Mouse (Mus musculus): Measurements from ENCODE around the gene Eid1. TPM values are rescaled to one million over a fixed set of nuclear protein-coding genes. Genes with fewer than 3 reads are reported as not detected.

Gene Eid1
- polyA plus RNA-seq, 1 experiment from 2014 or later, result 276 TPM

DNA sequence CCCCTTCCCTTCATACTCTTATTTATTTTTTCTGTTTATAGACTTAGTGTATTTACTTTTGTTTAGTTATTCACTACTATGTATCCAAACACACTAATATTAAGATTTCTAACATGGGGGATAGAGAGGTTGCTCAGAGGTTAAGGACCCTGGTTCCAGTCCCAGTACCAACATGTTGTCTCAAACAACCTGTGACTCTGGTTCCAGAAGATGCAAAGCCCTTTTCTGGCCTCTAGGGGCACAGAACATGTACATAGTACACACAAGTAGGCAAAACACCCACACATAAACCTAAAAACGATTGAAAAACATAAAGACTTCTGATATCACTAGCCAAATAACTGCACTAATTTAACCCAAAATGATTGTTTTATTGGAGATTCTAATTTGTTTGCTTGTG is 2.0 kb upstream of the Eid1 start:
- Histone ChIP-seq H3K27me3 (no peaks in the 10 kb centered on the region), H3K4me1 (replicated peaks) (peaks cover 10% of the 10 kb centered on the region), H3K4me2 (no peak overlapping the region), H3K27ac (no peak overlapping the region), H3K4me3 (replicated peaks) (no peak overlapping the region), H3K9me3 (no peaks in the 10 kb centered on the region), H3K36me3 (peaks cover 4% of the 10 kb centered on the region; the same call in 1 of the 2 replicates), H3K9ac (replicated peaks) (no peak overlapping the region)
- 58% methylated on average over 1 of the region's 1 CpGs for WGBS
- no peak for ATAC-seq (ENCODE audit: insufficient number of reproducible peaks, insufficient read depth, low FRiP score, low TSS enrichment, low read depth)

DNA sequence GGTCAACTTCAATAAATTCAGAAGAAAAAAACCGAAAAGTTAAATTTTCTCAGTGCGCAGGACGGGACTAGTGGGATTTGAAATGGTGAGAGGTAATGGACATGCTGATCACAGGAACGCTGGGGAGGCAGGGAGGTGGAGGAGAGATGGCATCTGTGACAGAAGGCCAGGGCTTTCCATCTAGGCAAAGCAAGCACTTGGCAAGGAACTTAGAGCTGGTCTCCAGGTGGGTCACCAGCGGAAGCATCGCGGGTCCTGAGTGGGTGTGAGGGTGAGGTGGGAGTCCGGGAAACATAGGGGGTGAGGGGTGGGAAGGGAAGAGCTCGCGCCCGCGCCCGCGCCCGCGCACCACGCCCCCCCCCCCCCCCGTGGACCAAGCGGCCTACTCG is 333 bp upstream of the Eid1 start:
- ATAC-seq (ENCODE audit: insufficient number of reproducible peaks, insufficient read depth, low FRiP score, low TSS enrichment, low read depth), result peak; percentile 79
- Histone ChIP-seq H3K27ac (peak overlapping the region; percentile 95), H3K4me2 (peak overlapping the region; percentile 69), H3K9ac (replicated peaks) (peak overlapping the region; percentile 94), H3K36me3 (peaks cover 4% of the 10 kb centered on the region; the same call in 1 of the 2 replicates), H3K4me3 (replicated peaks) (peak overlapping the region; percentile 79), H3K9me3 (no peaks in the 10 kb centered on the region), H3K4me1 (replicated peaks) (peaks cover 10% of the 10 kb centered on the region), H3K27me3 (no peaks in the 10 kb centered on the region)
- WGBS, result 35% methylated on average over 8 of the region's 20 CpGs

DNA sequence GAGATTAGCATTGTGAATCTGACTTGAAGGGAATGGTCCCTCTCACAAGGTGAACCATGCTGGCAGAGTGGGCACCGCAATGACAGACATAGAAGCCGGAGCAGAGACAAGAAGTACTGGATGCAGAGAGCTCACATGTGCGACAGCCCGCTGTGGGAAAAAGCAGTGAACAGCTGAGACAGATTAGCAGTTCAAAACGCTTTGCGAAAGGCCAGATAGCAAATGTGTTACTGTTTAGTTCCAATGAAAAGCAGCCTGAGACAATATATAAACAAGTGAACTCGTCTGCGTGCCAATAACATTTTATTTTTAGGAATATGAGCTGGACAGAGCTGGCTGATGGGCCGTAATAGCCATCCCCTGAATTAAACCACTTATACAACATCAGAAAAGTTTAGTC is 8.9 kb downstream of the Eid1 start:
- Histone ChIP-seq H3K9me3 (no peaks in the 10 kb centered on the region), H3K4me1 (replicated peaks) (peaks cover 13% of the 10 kb centered on the region; the same call in 1 of the 2 replicates), H3K36me3 (no peaks in the 10 kb centered on the region), H3K27me3 (no peaks in the 10 kb centered on the region), H3K27ac (no peak overlapping the region), H3K4me2 (no peak overlapping the region), H3K9ac (replicated peaks) (no peak overlapping the region), H3K4me3 (replicated peaks) (no peak overlapping the region)
- ATAC-seq (ENCODE audit: insufficient number of reproducible peaks, insufficient read depth, low FRiP score, low TSS enrichment, low read depth), result no peak
- 27% methylated on average over 9 of the region's 9 CpGs for WGBS

- Histone ChIP-seq H3K4me3 (replicated peaks) (no peak overlapping the region), H3K36me3 (no peaks in the 10 kb centered on the region), H3K27me3 (no peaks in the 10 kb centered on the region), H3K4me1 (replicated peaks) (peaks cover 13% of the 10 kb centered on the region; the same call in 1 of the 2 replicates), H3K9me3 (no peaks in the 10 kb centered on the region), H3K4me2 (no peak overlapping the region), H3K27ac (no peak overlapping the region), H3K9ac (replicated peaks) (no peak overlapping the region)
- 86% methylated on average over 7 of the region's 7 CpGs for WGBS
- no peak for ATAC-seq (ENCODE audit: insufficient number of reproducible peaks, insufficient read depth, low FRiP score, low TSS enrichment, low read depth)
Measured at GRCm38 (mm10) chr2:125683895-125684294, 11.0 kb downstream of the Eid1 start.

GRCm38 (mm10) chr2:125684559-125685440 is 11.9 kb downstream of the Eid1 start:
- Histone ChIP-seq H3K36me3 (no peaks in the 10 kb centered on the region), H3K4me2 (no peak overlapping the region), H3K4me1 (replicated peaks) (peaks cover 13% of the 10 kb centered on the region; the same call in 1 of the 2 replicates), H3K9me3 (no peaks in the 10 kb centered on the region), H3K4me3 (replicated peaks) (no peak overlapping the region), H3K27ac (peak overlapping the region; percentile 36; the same call in 1 of the 2 replicates), H3K9ac (replicated peaks) (no peak overlapping the region), H3K27me3 (no peaks in the 10 kb centered on the region)
- 67% methylated on average over 10 of the region's 10 CpGs for WGBS
- ATAC-seq (ENCODE audit: insufficient number of reproducible peaks, insufficient read depth, low FRiP score, low TSS enrichment, low read depth), result no peak

DNA sequence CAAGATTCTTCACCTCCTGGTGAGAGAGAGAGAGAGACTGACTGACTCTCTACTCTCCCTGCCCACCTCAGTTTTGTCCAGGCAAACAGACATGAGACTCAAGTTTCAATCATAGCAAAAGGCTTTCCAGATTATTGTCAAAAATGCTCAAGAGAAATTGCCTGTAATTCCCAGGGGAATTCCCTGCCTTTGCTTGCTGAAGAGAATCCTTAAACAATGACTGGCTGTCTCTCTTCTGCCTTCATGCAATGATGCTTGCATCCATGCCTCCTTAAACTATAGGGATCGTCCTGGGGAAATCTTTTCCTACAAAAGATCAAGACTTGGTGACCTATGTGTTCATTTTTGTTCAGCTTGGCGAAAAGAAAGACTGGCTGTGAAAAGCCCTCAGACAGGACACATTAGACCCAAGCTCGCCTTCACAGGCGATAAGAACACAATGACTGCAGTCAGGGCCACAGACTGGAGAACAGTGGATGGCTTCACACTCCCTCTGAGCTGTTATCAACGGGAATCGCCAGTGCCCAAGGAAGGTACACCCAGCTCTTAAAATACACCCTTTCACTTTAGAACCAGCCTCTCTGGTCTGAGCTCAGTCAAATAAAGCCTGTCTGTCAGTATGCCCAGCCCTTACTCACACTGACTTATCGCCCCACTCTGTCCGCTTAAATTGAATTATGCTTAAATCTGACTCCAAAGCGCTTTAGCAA is 12.7 kb downstream of the Eid1 start:
- 76% methylated on average over 9 of the region's 9 CpGs for WGBS
- H3K4me3 ChIP-seq (replicated peaks), result no peak overlapping the region
- no peak overlapping the region for H3K4me2 ChIP-seq
- peak overlapping the region; percentile 36; the same call in 1 of the 2 replicates for H3K27ac ChIP-seq
- H3K9me3 ChIP-seq, result no peaks in the 10 kb centered on the region
- H3K27me3 ChIP-seq, result no peaks in the 10 kb centered on the region
- peaks cover 13% of the 10 kb centered on the region; the same call in 1 of the 2 replicates for H3K4me1 ChIP-seq (replicated peaks)
- ATAC-seq (ENCODE audit: insufficient number of reproducible peaks, insufficient read depth, low FRiP score, low TSS enrichment, low read depth), result no peak
- H3K9ac ChIP-seq (replicated peaks), result no peak overlapping the region
- no peaks in the 10 kb centered on the region for H3K36me3 ChIP-seq

- no peak for ATAC-seq (ENCODE audit: insufficient number of reproducible peaks, insufficient read depth, low FRiP score, low TSS enrichment, low read depth)
- no peak overlapping the region for H3K27ac ChIP-seq
- no peak overlapping the region for H3K9ac ChIP-seq (replicated peaks)
- no peaks in the 10 kb centered on the region for H3K27me3 ChIP-seq
- H3K9me3 ChIP-seq, result no peaks in the 10 kb centered on the region
- H3K4me3 ChIP-seq (replicated peaks), result no peak overlapping the region
- H3K4me1 ChIP-seq (replicated peaks), result no peaks in the 10 kb centered on the region
- no peaks in the 10 kb centered on the region for H3K36me3 ChIP-seq
- 55% methylated on average over 2 of the region's 2 CpGs for WGBS
- H3K4me2 ChIP-seq, result no peak overlapping the region
Measured at GRCm38 (mm10) chr2:125692010-125692409, 19.1 kb downstream of the Eid1 start.

DNA sequence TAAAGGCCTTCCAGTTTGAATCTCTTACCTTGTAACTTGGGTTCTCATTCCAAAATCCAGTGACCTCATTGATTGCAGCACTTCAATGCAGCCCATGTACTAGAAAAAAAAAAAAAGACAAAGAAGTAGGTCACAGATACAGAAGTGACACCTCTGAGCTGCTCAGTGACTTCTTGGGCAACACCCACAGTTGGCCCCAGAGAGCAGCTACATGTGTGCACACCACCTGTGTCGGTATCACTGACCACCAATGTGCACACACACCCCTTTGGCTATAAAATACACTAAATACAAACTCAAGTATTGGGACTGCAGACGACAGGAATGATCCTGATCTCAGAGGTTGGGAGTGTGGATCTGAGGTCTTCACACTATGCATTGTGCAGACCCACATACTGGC is 21.9 kb downstream of the Eid1 start:
- WGBS, result 80% methylated on average over 2 of the region's 2 CpGs
- ATAC-seq (ENCODE audit: insufficient number of reproducible peaks, insufficient read depth, low FRiP score, low TSS enrichment, low read depth), result no peak

DNA sequence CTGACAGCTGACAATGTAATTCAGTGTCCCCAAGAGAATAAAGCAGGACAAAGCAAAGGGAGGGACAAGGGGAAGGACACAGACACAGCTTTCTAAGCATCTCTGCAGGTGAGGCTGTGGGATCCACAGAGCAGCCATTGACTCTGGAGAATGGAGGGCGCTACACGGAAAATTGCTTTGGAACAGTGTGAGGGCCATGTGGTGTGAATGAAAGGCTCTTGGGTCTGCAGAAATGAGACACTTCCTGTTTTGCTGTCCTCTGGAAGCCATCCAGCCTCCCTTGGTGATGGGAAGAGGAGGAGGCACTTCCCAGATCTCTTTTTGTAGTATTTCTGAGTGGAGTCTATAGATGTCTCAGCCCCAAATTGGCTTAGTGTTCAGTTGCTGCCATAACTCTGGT is 23.3 kb downstream of the Eid1 start:
- H3K36me3 ChIP-seq, result no peaks in the 10 kb centered on the region
- ATAC-seq (ENCODE audit: insufficient number of reproducible peaks, insufficient read depth, low FRiP score, low TSS enrichment, low read depth), result no peak
- no peaks in the 10 kb centered on the region for H3K4me1 ChIP-seq (replicated peaks)
- H3K27me3 ChIP-seq, result no peaks in the 10 kb centered on the region
- H3K4me3 ChIP-seq (replicated peaks), result no peak overlapping the region
- no peak overlapping the region for H3K27ac ChIP-seq
- 74% methylated on average over 2 of the region's 2 CpGs for WGBS
- no peak overlapping the region for H3K9ac ChIP-seq (replicated peaks)
- peaks cover 4% of the 10 kb centered on the region; the same call in 1 of the 2 replicates for H3K9me3 ChIP-seq
- H3K4me2 ChIP-seq, result no peak overlapping the region

More for the DNA sequence above, 21.9 kb downstream of the Eid1 start:
- Histone ChIP-seq H3K4me2 (no peak overlapping the region), H3K9ac (replicated peaks) (no peak overlapping the region), H3K36me3 (no peaks in the 10 kb centered on the region), H3K27ac (no peak overlapping the region), H3K4me1 (replicated peaks) (no peaks in the 10 kb centered on the region), H3K27me3 (no peaks in the 10 kb centered on the region), H3K9me3 (peaks cover 4% of the 10 kb centered on the region; the same call in 1 of the 2 replicates), H3K4me3 (replicated peaks) (no peak overlapping the region)

DNA sequence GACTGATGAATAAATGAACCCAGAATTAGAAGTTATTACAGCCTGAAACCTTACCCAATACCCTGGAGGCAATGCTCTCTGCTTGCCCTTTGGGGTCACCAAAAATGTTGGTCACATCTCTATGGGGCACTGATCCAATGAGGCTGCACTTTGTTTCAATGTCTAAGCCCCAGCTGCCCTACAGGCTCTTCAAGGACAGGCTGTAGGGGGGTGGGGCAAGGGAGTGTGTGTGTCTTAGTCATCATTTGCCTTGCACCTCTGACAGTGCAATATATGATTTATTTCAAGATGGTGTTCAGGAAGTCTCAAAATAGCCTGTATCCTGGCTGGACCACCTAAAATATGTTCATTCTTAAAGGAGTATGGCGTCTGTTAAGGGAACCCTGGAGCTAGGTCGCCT is 28.7 kb downstream of the Eid1 start:
- H3K9ac ChIP-seq (replicated peaks), result no peak overlapping the region
- H3K4me1 ChIP-seq (replicated peaks), result no peaks in the 10 kb centered on the region
- no peak overlapping the region for H3K4me2 ChIP-seq
- H3K9me3 ChIP-seq, result peaks cover 4% of the 10 kb centered on the region; the same call in 1 of the 2 replicates
- H3K27ac ChIP-seq, result no peak overlapping the region
- 72% methylated on average over 2 of the region's 2 CpGs for WGBS
- no peak overlapping the region for H3K4me3 ChIP-seq (replicated peaks)
- ATAC-seq (ENCODE audit: insufficient number of reproducible peaks, insufficient read depth, low FRiP score, low TSS enrichment, low read depth), result no peak
- no peaks in the 10 kb centered on the region for H3K27me3 ChIP-seq
- no peaks in the 10 kb centered on the region for H3K36me3 ChIP-seq

DNA sequence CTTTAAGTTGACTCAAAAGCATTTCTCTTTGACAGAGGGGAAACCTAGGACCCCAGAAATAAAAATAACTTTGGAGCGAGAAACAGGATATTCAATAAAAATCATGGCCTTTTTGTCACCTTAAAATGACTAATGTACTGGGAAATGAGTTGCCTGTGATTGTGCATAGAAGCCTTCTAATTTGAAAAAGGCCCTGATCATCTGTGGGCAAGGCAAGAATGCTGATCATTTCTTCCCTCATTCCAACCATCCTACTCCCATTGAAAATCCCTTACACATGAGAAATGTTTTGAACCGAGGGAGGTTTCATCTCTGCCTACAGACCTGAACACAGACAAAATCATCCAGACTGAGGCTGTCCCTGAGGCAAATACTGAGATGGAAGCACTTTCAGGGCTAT is 30.0 kb downstream of the Eid1 start:
- WGBS, result 88% methylated on average over 2 of the region's 2 CpGs
- H3K27ac ChIP-seq, result no peak overlapping the region

More for the DNA sequence above, 30.0 kb downstream of the Eid1 start:
- Histone ChIP-seq H3K27me3 (no peaks in the 10 kb centered on the region), H3K36me3 (no peaks in the 10 kb centered on the region), H3K9ac (replicated peaks) (no peak overlapping the region), H3K4me2 (no peak overlapping the region), H3K4me3 (replicated peaks) (no peak overlapping the region), H3K4me1 (replicated peaks) (no peaks in the 10 kb centered on the region), H3K9me3 (peaks cover 2% of the 10 kb centered on the region; the same call in 1 of the 2 replicates)
- no peak for ATAC-seq (ENCODE audit: insufficient number of reproducible peaks, insufficient read depth, low FRiP score, low TSS enrichment, low read depth)
